ENCODE assay signal across 8 mouse cellular contexts in the genomic region with DNA sequence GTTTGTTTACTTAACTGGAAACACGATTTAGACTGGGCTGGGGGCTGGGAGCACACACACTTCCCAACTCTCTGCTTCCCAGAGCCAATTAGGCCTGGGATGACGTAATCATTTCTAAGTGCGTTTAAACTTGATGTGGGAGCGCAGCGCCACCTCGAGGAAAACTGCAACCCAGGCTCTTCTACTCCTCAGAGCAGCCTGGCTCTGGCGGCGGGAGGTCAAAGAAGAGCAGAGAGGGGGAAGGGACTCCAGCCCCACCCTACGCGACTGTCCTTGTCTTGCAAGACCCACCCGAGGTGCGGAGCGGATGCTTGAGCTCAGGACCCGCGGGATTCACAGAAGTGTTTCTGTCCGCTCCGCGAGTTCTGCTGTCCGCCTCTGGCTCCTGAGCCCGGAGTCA. TPM values are rescaled to one million over a fixed set of nuclear protein-coding genes. Genes with fewer than 3 reads are reported as not detected.
DNase-seq lines count a peak whose midpoint lies in the region; ATAC-seq lines count a peak whose summit lies in the region.

No protein-coding gene starts in this region.

- H3K27me3 ChIP-seq in intestine, embryonic 14.5 days (replicated peaks; ENCODE audit: control insufficient read depth, insufficient read depth, low read length) = no peaks in the 10 kb centered on the region

- no peak overlapping the region for H3K27ac ChIP-seq in intestine, embryonic 14.5 days (ENCODE audit: low read depth)

- peak; percentile 78 for ATAC-seq in intestine, embryonic 14.5 days (replicated peaks; ENCODE audit: low FRiP score, low TSS enrichment, low read depth)
- ATAC-seq in megakaryocyte progenitor cell, adult 5-6 weeks (replicated peaks; ENCODE audit: poor library complexity) = peak; percentile 87

- WGBS in intestine, embryonic 14.5 days = 2% methylated on average over 20 of the region's 20 CpGs

- no peaks in the 10 kb centered on the region for H3K9me3 ChIP-seq in intestine, embryonic 14.5 days (ENCODE audit: control insufficient read depth, low read length)

- no peaks in the 10 kb centered on the region for H3K36me3 ChIP-seq in intestine, embryonic 14.5 days (ENCODE audit: control insufficient read depth, insufficient read depth, low read length)

- H3K4me1 ChIP-seq in intestine, embryonic 14.5 days (replicated peaks; ENCODE audit: control insufficient read depth, insufficient read depth, low read length) = peaks cover 8% of the 10 kb centered on the region

- peak overlapping the region; percentile 49 for H3K9ac ChIP-seq in intestine, embryonic 14.5 days (ENCODE audit: low read length)

- peak; percentile 98 for DNase-seq in adipocyte (ENCODE audit: low spot score)
- peak; percentile 95 for DNase-seq in embryo, embryonic 10 days (ENCODE audit: low spot score)
- peak; percentile 77 for DNase-seq in gastrocnemius, postnatal 25 days
- DNase-seq in intestine, embryonic 14.5 days (ENCODE audit: low spot score) = peak; percentile 91
- DNase-seq in left cerebral cortex, postnatal 10 days (ENCODE audit: extremely low spot score in 1 of 2, low spot score in 2 of 2) = peak; percentile 88 to 92
- DNase-seq in right cerebral cortex, postnatal 10 days (ENCODE audit: low spot score in 2 of 2) = peak; percentile 92 to 93
- peak; percentile 76 for DNase-seq in urinary bladder, postnatal 25 days (ENCODE audit: low spot score)

- peak overlapping the region; percentile 90 for H3K4me2 ChIP-seq in intestine, embryonic 14.5 days (ENCODE audit: low read length)

- intact Hi-C loops in left cerebral cortex, postnatal 10 days (cut with DNase I) = loop anchor here (2.0 to 10.0 kb wide), 4 partner anchors 55 to 393 kb away; partner anchors contain the start of genes Elf3, Rnpep and Timm17a

- H3K4me3 ChIP-seq in intestine, embryonic 14.5 days (ENCODE audit: low read depth, low read length) = peak overlapping the region; percentile 37

RNA-seq across cellular contexts. Expression of gene Shisa4, which starts 6.8 kb away (rescaled TPM):
- total RNA-seq in gastrocnemius, postnatal 25 days (2021) = 100 to 1,000 TPM; 236 to 261 TPM
- polyA plus RNA-seq in intestine, embryonic 14.5 days (2014; fragmentation: Nextera tagmentation; extraction: Ambion mirVana) = 27.3 and 28.7 TPM in 2 replicates
- total RNA-seq in left cerebral cortex, postnatal 10 days (2021) = 100 to 1,000 TPM; 118 to 121 TPM
- not detected in 2 replicates for total RNA-seq in megakaryocyte progenitor cell, adult 5-6 weeks (2015)
- not detected in 2 replicates for total RNA-seq in megakaryocyte progenitor cell, adult 5-6 weeks (2017)

RNA-seq across cellular contexts. Expression of gene Lmod1, which starts 43.6 kb away (rescaled TPM):
- 10 to 100 TPM in 1 of 2 experiments, 1 to 10 TPM in 1; 3.0 to 10.9 TPM for total RNA-seq in gastrocnemius, postnatal 25 days (2021)
- polyA plus RNA-seq in intestine, embryonic 14.5 days (2014; fragmentation: Nextera tagmentation; extraction: Ambion mirVana) = 10.1 and 11.0 TPM in 2 replicates
- under 1 TPM; 0.36 to 0.54 TPM for total RNA-seq in left cerebral cortex, postnatal 10 days (2021)
- not detected in 2 replicates for total RNA-seq in megakaryocyte progenitor cell, adult 5-6 weeks (2015)
- not detected in 2 replicates for total RNA-seq in megakaryocyte progenitor cell, adult 5-6 weeks (2017)

RNA-seq across cellular contexts. Expression of gene Timm17a, which starts 54.7 kb away (rescaled TPM):
- total RNA-seq in gastrocnemius, postnatal 25 days (2021) = 100 to 1,000 TPM; 282 to 296 TPM
- 229 and 234 TPM in 2 replicates for polyA plus RNA-seq in intestine, embryonic 14.5 days (2014; fragmentation: Nextera tagmentation; extraction: Ambion mirVana)
- total RNA-seq in left cerebral cortex, postnatal 10 days (2021) = 100 to 1,000 TPM; 155 to 166 TPM
- total RNA-seq in megakaryocyte progenitor cell, adult 5-6 weeks (2015) = 81.8 and 87.0 TPM in 2 replicates
- 36.7 and 48.2 TPM in 2 replicates for total RNA-seq in megakaryocyte progenitor cell, adult 5-6 weeks (2017)

Comparison
In these comparisons a context has a peak if more than half of its experiments do, and no peak if none do; other contexts are left out.
1. RNA of gene Shisa4, which starts 6.8 kb away (total RNA-seq): 236 to 261 TPM in gastrocnemius, postnatal 25 days and 118 to 121 TPM in left cerebral cortex, postnatal 10 days; not detected in megakaryocyte progenitor cell, adult 5-6 weeks; every median in the first group is over 100 times any median in the second.
2. Peak in every context shown above with its lines, with median percentiles within 50 percentile points of each other: DNase-seq.